Mouse (Mus musculus) midbrain, embryonic 13.5 days (tissue): Measurements from ENCODE around the gene Spata32. TPM values are rescaled to one million over a fixed set of nuclear protein-coding genes. Genes with fewer than 3 reads are reported as not detected.

Experiments used
- ATAC-seq: fragments of 200-750 bp; cut with Nextera tagmentation; 2 replicates; pipeline ENCODE4 v1.8.0; 2017; ENCODE audit warnings: mild to moderate bottlenecking, moderate TSS enrichment, moderate library complexity
- H3K27ac ChIP-seq: fragments of 300-500 bp; sonication (generic); 2 replicates; pipeline ENCODE4 v1.5.1; 2015; ENCODE audit warnings: inconsistent platforms, mild to moderate bottlenecking, moderate library complexity
- H3K27me3 ChIP-seq: fragments of 300-500 bp; sonication (generic); 2 replicates; pipeline ENCODE4 v1.6.1; 2015; ENCODE audit warnings: mild to moderate bottlenecking, inconsistent platforms
- H3K36me3 ChIP-seq: fragments of 300-500 bp; sonication (generic); 2 replicates; pipeline ENCODE4 v1.6.1; 2015; ENCODE audit warnings: mild to moderate bottlenecking, inconsistent platforms
- H3K4me1 ChIP-seq: fragments of 300-500 bp; sonication (generic); replicated peaks from 2 replicates; pipeline ENCODE4 v1.6.1; 2015; ENCODE audit warnings: inconsistent platforms
- H3K4me2 ChIP-seq: fragments of 300-500 bp; sonication (generic); replicated peaks from 2 replicates; pipeline ENCODE4 v1.6.1; 2015; ENCODE audit warnings: moderate library complexity, mild to moderate bottlenecking, inconsistent platforms
- H3K4me3 ChIP-seq: fragments of 300-500 bp; sonication (generic); replicated peaks from 2 replicates; pipeline ENCODE4 v1.5.1; 2015; ENCODE audit warnings: mild to moderate bottlenecking, inconsistent platforms
- H3K9ac ChIP-seq: fragments of 300-500 bp; sonication (generic); replicated peaks from 2 replicates; pipeline ENCODE4 v1.6.1; 2015; ENCODE audit warnings: mild to moderate bottlenecking, inconsistent platforms
- H3K9me3 ChIP-seq: fragments of 300-500 bp; sonication (generic); 2 replicates; pipeline ENCODE4 v1.6.1; 2016; ENCODE audit warnings: mild to moderate bottlenecking, inconsistent platforms
- WGBS: fragments of 180-500 bp; shearing (Covaris S2); methylation state at CpG from one replicate; pipeline ENCODE4 v1.1.7; 2015; 5-methylcytosine and 5-hydroxymethylcytosine counted together
- polyA plus RNA-seq: library from polyadenylated mRNA; unstranded; fragments of >200 nt; fragmentation: Nextera tagmentation; extraction: Ambion mirVana; gene quantifications from 2 replicates; pipeline ENCODE4 v1.2.1, GENCODE M21; 2015

The Spata32 gene
- polyA plus RNA-seq, 1 experiment from 2014 or later, result 0.43 TPM

- peaks cover 55% of the 10 kb centered on the region for H3K27me3 ChIP-seq
- WGBS, result under 1% methylated on average over 51 of the region's 84 CpGs
Measured at GRCm38 (mm10) chr11:103170494-103171285, 47.5 kb downstream of the Spata32 start, which contains the start of gene Fmnl1. Gene Fmnl1, plus strand, starts transcription at chr11:103171107.

GRCm38 (mm10) chr11:103170111-103170493 is 48.1 kb downstream of the Spata32 start:
- Histone ChIP-seq H3K4me2 (peak overlapping the region; percentile 85), H3K4me3 (peak overlapping the region; percentile 68), H3K9me3 (no peaks in the 10 kb centered on the region), H3K27ac (no peak overlapping the region), H3K36me3 (no peaks in the 10 kb centered on the region), H3K4me1 (peaks cover 31% of the 10 kb centered on the region), H3K27me3 (peaks cover 55% of the 10 kb centered on the region), H3K9ac (peak overlapping the region; percentile 71)
- 49% methylated on average over 3 of the region's 3 CpGs for WGBS
- no peak for ATAC-seq

More at GRCm38 (mm10) chr11:103170494-103171285, 47.5 kb downstream of the Spata32 start, which contains the start of gene Fmnl1:
- peak; percentile 88 for ATAC-seq
- Histone ChIP-seq H3K36me3 (no peaks in the 10 kb centered on the region), H3K4me1 (peaks cover 31% of the 10 kb centered on the region), H3K4me2 (peak within 1 kb of the TSS; percentile 85), H3K4me3 (peak within 1 kb of the TSS; percentile 68), H3K9ac (peak within 1 kb of the TSS; percentile 71), H3K27ac (no peak within 1 kb of the TSS), H3K9me3 (no peaks in the 10 kb centered on the region)

- Histone ChIP-seq H3K4me1 (peaks cover 28% of the 10 kb centered on the region), H3K27me3 (peaks cover 55% of the 10 kb centered on the region), H3K4me3 (peak overlapping the region; percentile 68; the same call in 1 of the 2 replicates), H3K36me3 (no peaks in the 10 kb centered on the region), H3K27ac (no peak overlapping the region), H3K9me3 (no peaks in the 10 kb centered on the region), H3K4me2 (peak overlapping the region; percentile 85), H3K9ac (no peak overlapping the region)
- no peak for ATAC-seq
- 86% methylated on average over 5 of the region's 5 CpGs for WGBS
Measured at GRCm38 (mm10) chr11:103169664-103170063, 48.6 kb downstream of the Spata32 start.

- Histone ChIP-seq H3K9ac (no peak overlapping the region), H3K9me3 (no peaks in the 10 kb centered on the region), H3K4me2 (no peak overlapping the region), H3K27ac (no peak overlapping the region), H3K4me1 (peaks cover 25% of the 10 kb centered on the region), H3K36me3 (no peaks in the 10 kb centered on the region), H3K4me3 (no peak overlapping the region), H3K27me3 (peaks cover 50% of the 10 kb centered on the region)
- ATAC-seq, result no peak
- 30% methylated on average over 9 of the region's 9 CpGs for WGBS
Measured at GRCm38 (mm10) chr11:103168690-103169390, 49.4 kb downstream of the Spata32 start.

- H3K27me3 ChIP-seq, result peaks cover 8% of the 10 kb centered on the region
Measured at GRCm38 (mm10) chr11:103164391-103164790, 53.8 kb downstream of the Spata32 start.

GRCm38 (mm10) chr11:103162132-103162531 is 56.1 kb downstream of the Spata32 start:
- no peak for ATAC-seq
- 88% methylated on average over 5 of the region's 5 CpGs for WGBS

More at GRCm38 (mm10) chr11:103164391-103164790, 53.8 kb downstream of the Spata32 start:
- no peak overlapping the region for H3K4me3 ChIP-seq
- no peaks in the 10 kb centered on the region for H3K4me1 ChIP-seq
- H3K9me3 ChIP-seq, result no peaks in the 10 kb centered on the region
- no peaks in the 10 kb centered on the region for H3K36me3 ChIP-seq
- no peak overlapping the region for H3K27ac ChIP-seq
- WGBS, result 35% methylated on average over 10 of the region's 10 CpGs
- no peak for ATAC-seq
- H3K4me2 ChIP-seq, result no peak overlapping the region
- H3K9ac ChIP-seq, result no peak overlapping the region

GRCm38 (mm10) chr11:103161449-103161848 is 56.8 kb downstream of the Spata32 start:
- 87% methylated on average over 7 of the region's 7 CpGs for WGBS
- no peak for ATAC-seq
- no peak overlapping the region for H3K4me3 ChIP-seq

More at GRCm38 (mm10) chr11:103162132-103162531, 56.1 kb downstream of the Spata32 start:
- no peak overlapping the region for H3K27ac ChIP-seq
- H3K4me3 ChIP-seq, result no peak overlapping the region
- peaks cover 3% of the 10 kb centered on the region for H3K27me3 ChIP-seq
- H3K4me1 ChIP-seq, result peaks cover 6% of the 10 kb centered on the region; the same call in 1 of the 2 replicates
- no peaks in the 10 kb centered on the region for H3K9me3 ChIP-seq
- H3K36me3 ChIP-seq, result no peaks in the 10 kb centered on the region
- H3K9ac ChIP-seq, result no peak overlapping the region
- no peak overlapping the region for H3K4me2 ChIP-seq

GRCm38 (mm10) chr11:103160738-103161137 is 57.5 kb downstream of the Spata32 start:
- no peaks in the 10 kb centered on the region; the same call in 1 of the 2 replicates for H3K27me3 ChIP-seq
- no peak overlapping the region for H3K4me3 ChIP-seq
- H3K4me1 ChIP-seq, result peaks cover 6% of the 10 kb centered on the region; the same call in 1 of the 2 replicates
- no peaks in the 10 kb centered on the region for H3K36me3 ChIP-seq
- H3K9ac ChIP-seq, result no peak overlapping the region
- no peak overlapping the region for H3K27ac ChIP-seq
- H3K4me2 ChIP-seq, result no peak overlapping the region
- H3K9me3 ChIP-seq, result no peaks in the 10 kb centered on the region
- no peak for ATAC-seq
- 93% methylated on average over 11 of the region's 11 CpGs for WGBS

More at GRCm38 (mm10) chr11:103161449-103161848, 56.8 kb downstream of the Spata32 start:
- Histone ChIP-seq H3K4me2 (no peak overlapping the region), H3K27ac (no peak overlapping the region), H3K4me1 (peaks cover 6% of the 10 kb centered on the region; the same call in 1 of the 2 replicates), H3K27me3 (peaks cover 3% of the 10 kb centered on the region), H3K36me3 (no peaks in the 10 kb centered on the region), H3K9me3 (no peaks in the 10 kb centered on the region), H3K9ac (no peak overlapping the region)

- 0 out of 2 replicates have a peak overlapping the region, but pooled peaks have one; percentile 28 for H3K9ac ChIP-seq
- H3K4me3 ChIP-seq, result peak overlapping the region; percentile 19
- peak overlapping the region; percentile 46 for H3K4me2 ChIP-seq
- H3K4me1 ChIP-seq, result peaks cover 6% of the 10 kb centered on the region; the same call in 1 of the 2 replicates
- peak; percentile 97 for ATAC-seq
- H3K36me3 ChIP-seq, result no peaks in the 10 kb centered on the region
- whole genome bisulfite sequencing, result 1% methylated on average over 25 of the region's 25 CpGs
- no peak overlapping the region for H3K27ac ChIP-seq
- no peaks in the 10 kb centered on the region for H3K27me3 ChIP-seq
- H3K9me3 ChIP-seq, result no peaks in the 10 kb centered on the region
Measured at GRCm38 (mm10) chr11:103158621-103159478, 59.4 kb downstream of the Spata32 start.
